Mouse (Mus musculus): ENCODE results near the gene Kif2a.

- TF ChIP-seq CTCF (IDR thresholded peaks at IDR 0.05 in 2 of 3, conservative IDR thresholded peaks at IDR 0.05 in 1 of 3; ENCODE audit: control insufficient read depth in 1 of 3, insufficient read depth in 1 of 3, low read depth in 2 of 3, low read length in 3 of 3, poor library complexity in 1 of 3, severe bottlenecking in 1 of 3) (no peak), EP300 (IDR thresholded peaks at IDR 0.05; ENCODE audit: low read depth in 1 of 2, low read length in 2 of 2) (no peak)
Measured at GRCm38 (mm10) chr13:107051342-107051741, 29.4 kb upstream of the Kif2a start.

All from MEL (cell line).